Mouse (Mus musculus) olfactory bulb, adult 2 months (tissue): ENCODE data around the gene Stk11.
A peak's percentile ranks its signal among the peaks of the same experiment; 100 is the strongest.

Source experiments
- CTCF ChIP-seq: fragments of 200-500 bp; IDR thresholded peaks from 2 replicates; pipeline ENCODE4 v1.5.1; 2012; ENCODE audit warnings: low read depth, mild to moderate bottlenecking, low read length, moderate library complexity; ENCODE audit not compliant: insufficient read depth
- POLR2A ChIP-seq: fragments of 200-500 bp; IDR thresholded peaks from 2 replicates; pipeline ENCODE4 v1.6.1; 2012; ENCODE audit warnings: mild to moderate bottlenecking, low read depth, low read length, moderate library complexity; ENCODE audit not compliant: insufficient read depth

DNA sequence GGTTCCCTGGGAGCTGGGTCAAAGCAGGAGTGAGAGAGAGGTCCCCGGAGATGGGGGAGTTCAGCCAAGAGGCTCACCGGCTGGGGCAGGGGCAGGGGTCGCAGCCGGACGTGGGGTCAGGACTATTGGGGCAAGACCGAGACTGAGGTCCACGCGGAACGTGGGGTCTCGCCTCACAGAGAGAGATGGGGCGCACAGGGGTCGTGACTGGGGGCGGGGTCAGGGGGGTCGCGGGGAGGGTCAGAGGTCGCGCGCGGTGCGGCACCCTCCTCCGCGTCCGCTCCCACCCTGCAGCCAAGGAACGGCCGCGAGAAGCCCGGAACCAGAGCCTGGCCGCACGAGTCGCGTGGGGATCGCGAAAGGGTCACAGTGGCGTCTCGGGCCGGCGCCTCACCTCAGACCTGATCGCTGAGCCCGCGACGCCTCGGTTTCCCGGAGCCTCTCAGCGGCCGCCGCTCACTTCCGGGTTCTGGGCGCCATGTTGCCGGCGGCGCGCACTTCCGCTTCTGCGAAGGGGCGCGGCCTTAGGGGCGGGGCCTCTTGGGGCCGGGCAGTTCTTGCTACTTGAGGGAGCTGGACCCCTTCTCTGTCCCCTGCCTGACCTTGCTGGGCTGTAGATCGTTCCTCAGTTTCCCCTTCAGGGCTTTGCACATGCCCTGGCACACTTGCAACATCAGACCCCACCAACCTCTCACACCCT, 13.2 kb upstream of the Stk11 start:
- peak; percentile 83 for TF ChIP-seq POLR2A
- no peak for TF ChIP-seq CTCF
